Mouse (Mus musculus) liver, embryonic 14.5 days (tissue): ENCODE results near the gene Pkdcc. TPM values are rescaled to one million over a fixed set of nuclear protein-coding genes. Genes with fewer than 3 reads are reported as not detected.

Experiments used
- ATAC-seq: fragments of 200-750 bp; cut with Nextera tagmentation; 2 replicates; pipeline ENCODE4 v1.8.0; 2017; ENCODE audit warnings: moderate number of reproducible peaks, mild to moderate bottlenecking, moderate library complexity; ENCODE audit not compliant: insufficient read depth
- DNase-seq, 3 experiments: peaks; one replicate each; pipeline ENCODE4 v3.0.0-alpha.2; 2012 to 2013; ENCODE audit warnings: low read depth in 3 of 3, low spot score in 3 of 3
- H3K27ac ChIP-seq: fragments of 300-500 bp; sonication (generic); 2 replicates; pipeline ENCODE4 v1.5.1; 2014; ENCODE audit warnings: moderate library complexity, mild to moderate bottlenecking, control low read depth, inconsistent platforms
- H3K27me3 ChIP-seq: fragments of 300-500 bp; sonication (generic); 2 replicates; pipeline ENCODE4 v1.6.1; 2014; ENCODE audit warnings: mild to moderate bottlenecking, low read length, moderate library complexity; ENCODE audit not compliant: control insufficient read depth, insufficient read depth
- H3K36me3 ChIP-seq: fragments of 300-500 bp; sonication (generic); replicated peaks from 2 replicates; pipeline ENCODE4 v1.6.1; 2014; ENCODE audit warnings: low read depth; ENCODE audit not compliant: control insufficient read depth, insufficient read depth
- H3K4me1 ChIP-seq, 2 experiments: fragments of 200-500 bp in 1 of 2; fragments of 300-500 bp in 1 of 2; sonication (generic) in 1 of 2; replicated peaks; 2 replicates each; pipeline ENCODE4 v1.6.1; 2012 to 2014; ENCODE audit warnings: antibody characterized with exemption in 1 of 2, inconsistent platforms in 1 of 2, low read length in 1 of 2; ENCODE audit not compliant: control insufficient read depth in 2 of 2, insufficient read depth in 2 of 2
- H3K4me2 ChIP-seq: fragments of 300-500 bp; sonication (generic); 2 replicates; pipeline ENCODE4 v1.6.1; 2014; ENCODE audit warnings: low read depth, mild to moderate bottlenecking, control low read depth, moderate library complexity
- H3K4me3 ChIP-seq, 2 experiments: fragments of 200-500 bp in 1 of 2; fragments of 300-500 bp in 1 of 2; sonication (generic) in 1 of 2; 2 replicates each; pipeline ENCODE4 v1.5.1; 2012 to 2014; ENCODE audit warnings: low read depth in 2 of 2, low read length in 2 of 2, mild to moderate bottlenecking in 2 of 2, control low read depth in 1 of 2, inconsistent platforms in 1 of 2, moderate library complexity in 1 of 2; ENCODE audit not compliant: insufficient read depth in 1 of 2
- H3K9ac ChIP-seq: fragments of 300-500 bp; sonication (generic); replicated peaks from 2 replicates; pipeline ENCODE4 v1.6.1; 2014; ENCODE audit warnings: mild to moderate bottlenecking, control low read depth, moderate library complexity
- H3K9me3 ChIP-seq: fragments of 300-500 bp; sonication (generic); 2 replicates; pipeline ENCODE4 v1.6.1; 2016; ENCODE audit warnings: low read length, mixed read lengths; ENCODE audit not compliant: control insufficient read depth
- CTCF ChIP-seq: IDR thresholded peaks from 2 replicates; pipeline ENCODE4 v1.5.1; 2016; ENCODE audit warnings: antibody characterized with exemption, low read depth, control low read depth
- EP300 ChIP-seq: IDR thresholded peaks from 2 replicates; pipeline ENCODE4 v1.6.1; 2016; ENCODE audit warnings: antibody characterized with exemption, low read depth
- WGBS: fragments of 180-500 bp; shearing (Covaris S2); extraction: QIAGEN DNeasy Blood & Tissue Kit; methylation state at CpG from one replicate; pipeline ENCODE4 v1.1.7; 2014; ENCODE audit not compliant: insufficient replicate concordance; 5-methylcytosine and 5-hydroxymethylcytosine counted together
- polyA plus RNA-seq, 2 experiments: library from polyadenylated mRNA; depleted of rRNA in 1 of 2; stranded (reverse) in 1 of 2; unstranded in 1 of 2; fragments of >200 nt; fragmentation: Nextera tagmentation in 1 of 2; extraction: Ambion mirVana in 1 of 2; gene quantifications; 2 replicates each; pipeline versions ENCODE4 v1.2.1 to v1.2.3; 2012 to 2014

Pkdcc gene
- polyA plus RNA-seq, 2 experiments: 2.3 to 14.7 TPM

DNA sequence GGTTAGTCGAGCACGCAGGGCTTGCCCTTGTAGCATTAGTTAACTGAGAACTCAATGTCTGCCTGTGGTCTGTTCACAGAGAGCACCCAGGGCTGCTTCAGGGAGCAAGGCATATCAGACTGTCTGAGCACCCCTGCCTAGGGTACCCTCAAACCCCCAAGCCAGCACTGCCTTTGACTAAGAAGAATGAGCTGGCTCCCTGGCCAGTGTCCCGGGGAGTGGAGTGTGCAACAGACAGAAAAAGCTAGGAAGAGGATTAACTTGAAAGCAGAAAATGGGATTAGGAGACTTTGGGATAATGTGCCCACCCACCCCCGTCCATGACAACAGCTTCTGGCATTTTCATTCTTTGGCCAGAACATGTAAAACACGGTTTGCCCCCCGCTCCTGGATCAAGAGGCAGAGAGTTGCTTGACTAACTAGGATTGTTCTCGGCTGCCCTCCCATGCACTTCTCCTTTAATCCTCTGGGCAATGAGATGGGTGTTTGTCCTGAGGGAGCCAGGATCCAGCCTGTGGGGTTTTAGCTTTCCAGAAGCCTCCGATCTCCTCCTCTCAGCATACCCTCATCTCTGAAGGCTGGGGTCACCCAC is 11.4 kb downstream of the Pkdcc start:
- DNase-seq (no peak), ATAC-seq (no peak)
- Histone ChIP-seq H3K4me2 (no peak overlapping the region), H3K27me3 (no peaks in the 10 kb centered on the region), H3K4me3 (no peak overlapping the region), H3K9me3 (no peaks in the 10 kb centered on the region), H3K27ac (no peak overlapping the region), H3K4me1 (no peaks in the 10 kb centered on the region), H3K36me3 (no peaks in the 10 kb centered on the region), H3K9ac (no peak overlapping the region)
- TF ChIP-seq EP300 (no peak), CTCF (no peak)
- 65% methylated on average over 8 of the region's 8 CpGs for WGBS

DNA sequence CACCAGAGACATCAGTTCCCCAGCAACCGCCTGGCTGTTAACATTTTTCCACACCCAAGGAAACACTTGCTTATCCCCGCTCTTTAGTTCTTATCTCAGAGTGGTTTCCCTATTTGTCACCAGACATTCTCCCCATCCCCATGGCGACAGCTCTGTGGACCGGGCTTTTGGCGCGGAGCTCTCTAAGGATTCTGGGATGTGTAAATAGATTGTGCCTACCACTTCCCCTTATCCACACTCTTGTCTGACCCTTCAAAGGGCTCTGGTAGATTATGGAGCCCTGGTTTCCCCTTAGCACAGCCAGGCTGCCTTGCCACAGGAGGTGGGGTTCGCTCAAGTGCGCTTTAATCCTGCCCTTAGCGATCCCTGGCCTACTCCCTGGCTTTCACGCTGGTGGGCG is 16.3 kb downstream of the Pkdcc start:
- WGBS: 43% methylated on average over 11 of the region's 11 CpGs
- no peak overlapping the region for H3K4me2 ChIP-seq
- H3K27me3 ChIP-seq: no peaks in the 10 kb centered on the region
- no peaks in the 10 kb centered on the region for H3K36me3 ChIP-seq
- H3K4me1 ChIP-seq: no peaks in the 10 kb centered on the region
- DNase-seq (no peak), ATAC-seq (no peak)
- H3K27ac ChIP-seq: no peak overlapping the region
- H3K4me3 ChIP-seq: no peak overlapping the region
- H3K9ac ChIP-seq: no peak overlapping the region
- no peak for TF ChIP-seq EP300
- TF ChIP-seq CTCF: no peak
- no peaks in the 10 kb centered on the region for H3K9me3 ChIP-seq

DNA sequence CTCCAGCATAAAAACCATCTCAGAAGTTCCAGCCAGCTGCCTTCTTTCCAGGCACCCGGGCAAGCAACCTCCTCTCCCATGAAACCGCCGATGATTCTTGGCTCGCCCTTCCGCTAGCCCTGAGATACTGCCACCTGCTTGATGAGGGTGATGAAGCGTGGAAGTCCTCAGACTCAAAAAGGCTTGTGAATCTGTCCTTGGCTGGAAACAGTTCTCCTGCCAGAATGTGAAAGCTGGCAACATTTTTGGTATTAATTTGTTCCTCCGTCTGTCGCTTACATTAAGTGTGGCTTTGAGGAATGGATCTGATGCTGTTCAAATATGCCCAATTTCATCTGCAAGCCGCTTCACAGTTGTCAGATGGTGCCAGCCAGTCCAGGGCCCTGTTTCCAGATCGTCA is 20.1 kb downstream of the Pkdcc start:
- 71% methylated on average over 10 of the region's 10 CpGs for WGBS
- Histone ChIP-seq H3K4me3 (no peak overlapping the region), H3K27ac (no peak overlapping the region), H3K36me3 (no peaks in the 10 kb centered on the region), H3K4me2 (no peak overlapping the region), H3K9ac (no peak overlapping the region), H3K27me3 (no peaks in the 10 kb centered on the region), H3K9me3 (no peaks in the 10 kb centered on the region), H3K4me1 (no peaks in the 10 kb centered on the region)
- DNase-seq (no peak), ATAC-seq (no peak)
- TF ChIP-seq EP300: no peak
- no peak for TF ChIP-seq CTCF

DNA sequence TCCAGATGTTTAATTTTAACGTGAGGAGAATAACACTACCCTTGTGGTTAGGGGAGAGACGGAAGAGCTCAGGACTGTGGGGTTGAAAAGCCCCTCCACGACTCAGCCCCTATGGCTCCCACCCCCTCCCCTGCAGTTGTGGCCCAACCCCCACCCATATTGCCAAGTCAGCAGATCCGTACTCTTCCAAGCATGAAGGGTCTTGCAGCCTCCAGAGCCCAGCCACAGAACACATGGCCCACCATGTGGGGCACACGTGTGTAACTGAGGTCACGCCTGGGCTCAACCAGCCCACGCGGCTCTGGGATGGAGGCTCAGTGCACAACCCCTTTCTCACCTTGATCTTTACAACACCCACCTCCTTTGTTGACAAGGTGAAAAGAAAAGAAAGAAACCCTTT is 21.1 kb downstream of the Pkdcc start:
- Histone ChIP-seq H3K4me3 (no peak overlapping the region), H3K36me3 (no peaks in the 10 kb centered on the region), H3K27me3 (no peaks in the 10 kb centered on the region), H3K9me3 (no peaks in the 10 kb centered on the region), H3K4me1 (no peaks in the 10 kb centered on the region), H3K4me2 (no peak overlapping the region), H3K27ac (no peak overlapping the region), H3K9ac (no peak overlapping the region)
- no peak for ATAC-seq
- DNase-seq: no peak
- no peak for TF ChIP-seq CTCF
- TF ChIP-seq EP300: no peak
- WGBS: 55% methylated on average over 8 of the region's 8 CpGs

DNA sequence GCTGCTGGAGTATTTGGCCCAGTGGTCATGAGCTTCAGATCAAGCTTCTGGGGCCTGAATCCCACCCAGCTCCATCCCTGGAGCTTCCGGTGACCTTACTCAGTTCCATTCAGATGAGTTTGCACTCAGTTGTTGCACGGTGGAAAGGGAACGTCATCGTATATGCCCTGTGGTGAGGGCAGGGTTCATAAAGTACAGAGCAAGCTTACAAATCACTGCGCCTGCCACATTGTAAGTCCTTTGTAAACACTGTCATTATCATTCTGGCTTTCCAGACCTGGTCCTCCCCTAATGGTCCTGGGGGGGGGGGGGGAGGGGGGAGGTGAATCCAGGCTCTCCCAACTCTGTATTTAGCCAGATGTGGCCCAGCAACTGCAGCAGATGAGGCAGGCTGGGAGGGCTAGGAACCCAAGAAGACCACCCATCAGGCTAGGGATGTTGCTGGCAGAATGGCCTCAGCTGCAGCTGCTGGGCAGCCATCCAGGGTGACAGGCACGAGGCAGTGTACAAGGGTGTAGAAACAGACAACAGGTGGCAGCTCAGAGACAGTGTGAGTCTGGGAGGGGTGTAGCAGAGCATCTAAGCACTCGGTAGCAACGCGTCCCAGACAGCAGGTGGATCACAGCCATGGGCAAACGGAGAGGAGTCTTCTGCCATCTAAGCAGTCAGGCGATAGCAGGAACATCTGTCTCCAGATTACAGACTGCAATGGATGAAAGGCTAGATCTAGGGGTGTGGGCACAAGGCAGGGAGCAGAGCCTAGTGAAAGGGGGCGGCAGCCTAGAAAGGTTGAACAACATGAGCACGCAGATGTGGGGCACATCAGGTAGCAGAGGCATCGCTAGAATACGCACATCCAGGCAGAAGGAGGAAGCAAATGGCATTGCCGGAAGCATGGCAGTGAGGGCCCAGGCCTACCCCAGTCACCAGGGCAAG is 23.3 kb downstream of the Pkdcc start:
- no peak overlapping the region for H3K27ac ChIP-seq
- H3K36me3 ChIP-seq: no peaks in the 10 kb centered on the region
- no peaks in the 10 kb centered on the region for H3K9me3 ChIP-seq
- 67% methylated on average over 16 of the region's 16 CpGs for WGBS
- no peak for TF ChIP-seq CTCF
- TF ChIP-seq EP300: no peak
- H3K4me1 ChIP-seq: no peaks in the 10 kb centered on the region
- H3K27me3 ChIP-seq: no peaks in the 10 kb centered on the region
- no peak overlapping the region for H3K4me3 ChIP-seq
- DNase-seq (no peak), ATAC-seq (no peak)
- H3K4me2 ChIP-seq: no peak overlapping the region
- no peak overlapping the region for H3K9ac ChIP-seq
